Mouse (Mus musculus) layer of hippocampus, adult 9-10 months (tissue): ENCODE results near the gene Scn2b.
A peak's percentile ranks its signal among the peaks of the same experiment; 100 is the strongest.

ENCODE experiments used
- DNase-seq: peaks from one replicate; pipeline ENCODE4 v3.0.0; 2022; ENCODE audit warnings: low spot score

Gene Scn2b

GRCm38 (mm10) chr9:45119954-45120530 is 2.5 kb downstream of the Scn2b start:
- no peak for DNase-seq

DNA sequence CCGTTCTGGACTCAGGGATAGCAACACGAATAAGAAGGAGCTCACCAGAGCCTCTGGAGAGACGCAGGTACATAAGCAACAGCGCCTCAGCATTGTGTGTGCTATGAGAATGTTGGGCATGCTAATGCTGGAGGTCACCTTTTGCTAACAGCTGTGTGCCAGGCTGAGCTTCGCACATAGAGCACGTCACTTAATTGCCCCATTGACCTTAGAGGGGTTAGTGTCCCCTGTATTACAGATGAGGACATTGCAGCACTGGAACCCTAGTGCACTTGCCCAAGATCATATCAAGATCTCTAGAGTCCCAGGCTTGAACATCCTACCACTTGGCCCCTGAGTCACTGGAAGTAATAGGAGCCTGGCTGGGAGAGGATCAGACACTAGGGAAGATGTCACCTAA is 3.0 kb downstream of the Scn2b start:
- DNase-seq: no peak

DNA sequence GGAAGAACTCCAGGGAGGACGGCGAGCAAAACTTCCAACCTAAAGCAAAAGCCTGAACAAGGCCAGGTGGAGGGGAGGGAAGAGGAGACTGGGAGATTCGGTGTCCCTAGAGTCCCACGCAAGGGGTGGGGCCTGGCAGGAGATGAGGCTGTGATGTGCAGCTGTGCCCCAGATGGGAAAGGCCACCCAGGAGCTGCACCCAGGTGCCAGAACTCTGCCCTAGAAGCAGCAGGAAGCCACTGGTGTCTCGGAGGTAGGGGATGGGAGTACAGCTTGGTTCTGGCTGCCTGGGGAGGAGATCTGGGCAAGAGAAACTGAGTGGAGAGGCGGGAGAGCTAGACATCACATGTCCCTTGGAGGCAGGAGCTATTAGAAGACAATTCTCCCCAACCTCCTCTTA is 3.4 kb downstream of the Scn2b start:
- no peak for DNase-seq

GRCm38 (mm10) chr9:45121769-45122168 is 4.2 kb downstream of the Scn2b start:
- peak; percentile 38 for DNase-seq

GRCm38 (mm10) chr9:45122209-45122761 is 4.7 kb downstream of the Scn2b start:
- peak; percentile 45 for DNase-seq

DNA sequence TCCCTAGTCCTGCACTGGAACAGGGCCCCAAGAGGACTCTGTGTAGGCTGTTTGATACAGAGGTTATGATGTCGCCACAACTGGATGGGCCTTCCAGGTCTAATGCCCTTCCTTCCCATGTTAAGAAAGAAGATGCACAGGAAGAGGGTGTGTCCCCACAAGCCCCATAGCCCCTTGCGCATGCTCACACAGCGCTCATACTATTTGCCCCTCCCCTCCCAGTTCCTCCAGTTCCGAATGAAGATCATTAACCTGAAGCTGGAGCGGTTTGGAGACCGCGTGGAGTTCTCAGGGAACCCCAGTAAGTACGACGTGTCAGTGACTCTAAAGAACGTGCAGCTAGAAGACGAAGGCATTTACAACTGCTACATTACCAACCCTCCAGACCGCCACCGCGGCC is 7.6 kb downstream of the Scn2b start:
- no peak for DNase-seq

DNA sequence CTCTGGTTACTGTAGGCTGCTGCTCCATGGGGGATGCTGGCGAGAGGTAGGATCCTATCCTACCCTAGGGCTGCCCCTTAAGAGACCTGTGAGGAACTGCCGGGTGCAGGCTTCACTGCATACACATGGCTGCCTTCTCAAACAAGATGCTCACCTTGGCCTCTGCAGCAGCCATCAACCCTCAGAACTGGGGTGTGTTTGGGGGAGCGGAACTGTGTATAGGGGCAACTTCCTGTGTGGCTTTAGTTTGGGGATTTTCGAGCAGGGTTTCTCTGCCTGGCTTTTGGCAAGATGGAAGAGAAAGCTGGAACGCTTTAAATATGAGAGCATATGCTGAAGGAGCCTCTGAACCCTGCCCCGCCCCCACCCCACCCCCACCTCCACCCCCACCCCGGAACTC is 9.4 kb downstream of the Scn2b start:
- no peak for DNase-seq

GRCm38 (mm10) chr9:45130119-45130518 is 12.5 kb downstream of the Scn2b start:
- DNase-seq: no peak

DNA sequence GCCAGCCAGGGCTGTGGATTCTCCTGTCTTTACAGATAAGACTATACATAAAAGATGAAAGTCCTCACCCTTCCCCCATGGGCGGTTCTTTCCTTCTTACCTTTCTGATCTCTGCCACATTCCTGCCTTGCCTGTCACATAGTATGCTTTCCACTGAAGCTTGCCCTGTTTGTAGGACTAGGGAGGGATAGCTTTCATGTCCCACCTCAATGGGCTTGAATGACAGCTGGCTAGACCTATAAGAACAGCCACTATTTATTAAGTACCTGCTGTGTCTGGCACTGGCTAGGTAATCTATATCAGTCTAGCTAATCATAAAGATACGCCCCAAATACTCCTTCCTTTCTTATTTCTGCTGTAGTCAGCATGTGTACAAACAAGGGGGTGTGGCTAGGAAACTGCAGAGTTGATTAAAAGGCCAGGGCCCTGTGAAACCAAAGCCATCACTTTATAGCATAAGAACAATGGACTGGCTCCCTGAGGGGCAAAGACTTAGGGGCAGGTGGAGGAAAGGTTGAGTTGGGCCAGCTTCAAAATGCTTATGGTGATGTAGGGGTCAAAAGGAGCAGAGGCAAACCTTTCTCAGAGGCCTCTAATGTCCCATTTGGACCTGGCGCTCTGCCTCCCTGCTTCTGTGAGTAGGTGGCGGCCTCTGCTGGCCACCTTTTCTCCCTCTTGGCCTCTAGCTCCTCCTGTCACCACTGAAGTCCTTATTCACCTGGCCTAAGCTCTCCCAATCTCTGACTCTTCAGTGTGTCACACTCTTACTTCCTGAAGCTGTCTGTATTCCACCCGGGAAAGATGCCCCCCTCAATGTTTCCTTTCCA is 16.1 kb downstream of the Scn2b start:
- no peak for DNase-seq

GRCm38 (mm10) chr9:45136442-45137169 is 19.0 kb downstream of the Scn2b start:
- DNase-seq: no peak

- DNase-seq: no peak
Observed at GRCm38 (mm10) chr9:45138191-45139032, 20.8 kb downstream of the Scn2b start, which contains the start of gene Scn4b. Gene Scn4b, plus strand, starts transcription at chr9:45138395.

- no peak for DNase-seq
Observed at GRCm38 (mm10) chr9:45139082-45139481, 21.5 kb downstream of the Scn2b start.

DNA sequence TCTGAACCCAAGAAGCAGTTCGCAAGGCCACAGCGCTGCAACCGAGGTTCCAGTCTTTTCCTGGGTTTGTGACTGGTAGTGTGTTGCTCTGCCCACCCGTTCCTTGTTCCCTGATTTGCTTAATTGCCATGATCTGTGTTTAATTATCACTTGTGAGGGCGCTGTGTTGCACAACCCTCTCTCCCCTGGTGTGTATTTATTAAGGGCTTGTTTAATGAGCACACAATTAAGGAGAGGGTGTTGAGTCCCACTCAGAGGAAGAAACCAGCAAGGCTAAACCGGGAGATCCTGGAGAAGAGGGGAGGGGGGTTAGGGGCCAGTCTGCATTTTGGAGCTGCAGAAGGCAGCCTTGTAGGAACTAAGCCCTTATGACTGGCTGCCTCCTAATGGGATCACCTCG is 23.4 kb downstream of the Scn2b start:
- no peak for DNase-seq

GRCm38 (mm10) chr9:45142686-45143085 is 25.1 kb downstream of the Scn2b start:
- DNase-seq: no peak

- DNase-seq: no peak
Observed at GRCm38 (mm10) chr9:45145533-45146266, 28.1 kb downstream of the Scn2b start.

DNA sequence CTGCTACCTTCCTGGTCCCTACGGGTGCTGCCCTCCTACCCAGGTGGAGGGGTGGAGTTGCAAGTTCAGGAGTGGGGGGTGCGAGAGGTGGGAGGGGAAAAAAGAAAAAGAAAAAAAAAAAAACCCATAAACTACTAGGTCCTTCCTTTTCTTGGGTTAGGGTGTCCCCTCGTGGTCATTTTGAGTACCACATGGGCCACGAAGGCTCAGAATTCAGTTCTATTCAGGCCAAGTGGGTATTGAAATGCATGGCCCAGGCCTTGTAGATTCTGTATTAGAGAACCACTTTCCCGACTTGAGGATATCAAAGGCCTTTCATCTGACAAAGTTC is 28.6 kb downstream of the Scn2b start:
- peak; percentile 79 for DNase-seq

DNA sequence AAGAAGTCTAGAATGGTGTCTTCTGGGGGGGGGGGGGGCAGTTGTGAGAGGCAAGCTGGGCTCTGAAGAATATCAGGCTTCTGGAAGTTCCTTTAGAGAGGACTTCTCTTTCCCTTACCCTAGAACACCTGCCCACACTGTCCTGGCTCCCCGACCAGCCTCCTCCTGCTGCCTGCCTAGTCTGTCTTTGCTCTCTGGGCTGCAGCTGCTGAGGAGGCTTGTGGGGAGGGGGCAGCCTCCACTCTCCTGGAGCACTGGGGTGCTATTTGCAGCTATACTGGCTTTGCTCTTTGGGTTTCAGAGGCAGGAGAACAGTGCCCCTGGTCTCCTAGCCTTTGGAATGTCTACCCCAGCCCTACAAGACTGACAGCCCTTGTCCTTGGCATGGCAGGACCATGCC is 33.4 kb downstream of the Scn2b start:
- no peak for DNase-seq

DNA sequence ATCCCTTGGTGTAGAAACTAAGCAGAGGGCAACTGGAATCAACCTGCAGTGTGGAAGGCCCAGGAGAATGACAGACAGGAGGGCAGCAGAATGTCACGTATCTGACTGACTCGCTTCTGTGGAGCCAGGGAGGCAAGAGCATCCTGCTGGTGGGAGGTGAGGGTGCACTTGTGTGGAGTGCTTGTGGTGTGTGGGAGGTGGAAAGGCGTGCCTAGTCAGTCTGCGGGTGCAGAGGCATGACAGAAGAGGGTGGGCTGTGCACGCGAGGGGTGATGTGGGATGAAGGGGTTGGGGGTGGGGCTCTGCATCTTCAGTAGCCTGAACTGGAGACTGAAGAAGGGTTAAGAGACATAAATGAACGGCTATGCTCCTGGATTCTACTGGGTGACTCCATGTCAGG is 35.8 kb downstream of the Scn2b start:
- DNase-seq: no peak

DNA sequence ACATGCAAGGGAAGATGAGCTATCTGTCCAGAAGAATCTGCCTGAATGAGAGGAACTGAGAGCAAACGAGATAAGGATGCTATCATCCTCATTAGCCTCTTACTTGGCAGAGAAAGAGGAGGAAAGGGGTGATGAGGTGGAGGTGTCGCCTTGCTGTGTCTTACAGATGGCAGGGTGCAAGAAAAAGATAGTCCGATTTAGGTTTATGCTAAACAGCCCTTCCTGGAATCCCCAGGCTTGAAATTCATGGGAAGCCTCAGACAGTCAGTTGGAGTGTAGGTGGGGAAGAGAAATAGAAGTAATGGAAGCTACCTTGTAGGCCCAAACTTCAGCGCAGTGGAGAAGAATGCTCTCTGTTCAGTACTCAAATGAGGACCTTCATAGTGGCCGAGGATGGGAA is 50.3 kb downstream of the Scn2b start:
- DNase-seq: no peak

DNA sequence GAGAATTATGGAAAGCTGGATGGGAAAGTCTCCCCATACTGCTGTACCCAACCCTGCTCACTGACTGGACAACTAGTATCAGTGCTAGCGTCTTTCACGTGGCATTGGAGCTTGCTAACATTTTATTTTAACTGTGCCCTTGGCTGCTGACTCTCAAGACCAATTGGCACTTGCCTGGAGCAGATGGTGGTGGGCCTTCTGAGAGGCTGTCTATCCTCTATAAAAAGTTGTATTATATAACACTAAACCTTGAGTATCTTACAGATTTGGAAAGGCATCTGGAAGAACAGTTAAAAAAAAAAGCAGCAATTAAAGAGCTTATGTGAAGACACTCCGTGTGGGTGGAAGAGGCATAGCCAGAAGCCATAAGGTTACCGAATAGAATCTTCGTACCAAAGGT is 52.6 kb downstream of the Scn2b start:
- DNase-seq: no peak

DNA sequence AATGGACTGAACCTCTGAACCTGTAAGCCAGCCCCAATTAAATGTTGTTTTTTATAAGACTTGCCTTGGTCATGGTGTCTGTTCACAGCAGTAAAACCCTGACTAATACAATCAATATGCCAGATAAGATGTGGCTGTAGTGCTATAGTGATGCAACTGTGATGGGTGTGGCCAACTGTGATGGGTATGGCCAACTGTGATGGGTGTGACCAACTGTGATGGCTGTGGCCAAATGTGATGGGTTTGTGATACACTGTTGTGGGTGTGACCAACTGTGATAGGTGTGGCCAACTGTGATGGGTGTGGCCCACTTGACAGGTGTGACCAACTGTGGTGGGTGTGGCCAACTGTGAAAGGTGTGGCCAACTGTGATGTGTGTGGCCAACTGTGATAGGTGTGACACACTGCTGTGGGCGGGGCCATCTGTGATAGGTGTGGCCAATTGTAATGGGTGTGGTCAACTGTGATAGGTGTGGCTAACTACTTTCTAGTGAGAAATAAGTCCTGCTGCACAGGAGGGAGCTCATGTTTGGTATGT is 53.6 kb downstream of the Scn2b start:
- no peak for DNase-seq
